Mouse (Mus musculus): ENCODE results near the gene Acod1. TPM values are rescaled to one million over a fixed set of nuclear protein-coding genes. Genes with fewer than 3 reads are reported as not detected.

The Acod1 gene
- polyA plus RNA-seq (2012; rRNA removed) = 0.51 and 0.59 TPM in 2 replicates

GRCm38 (mm10) chr14:103046677-103047076 lies at the start of gene Acod1:
Gene Acod1 (plus strand): TSS chr14:103046977.

GRCm38 (mm10) chr14:103069864-103070611 lies 23.3 kb downstream of the Acod1 start, which contains the start of gene Cln5:
Gene Cln5 (plus strand): TSS chr14:103070216.

GRCm38 (mm10) chr14:103099238-103099933 lies 52.6 kb downstream of the Acod1 start, which contains the start of gene Fbxl3:
Gene Fbxl3 (minus strand): TSS chr14:103099566.

Other genes with a start within 250 kb of the Acod1 start
- gene Kctd12, start 64.3 kb upstream of the Acod1 start, polyA plus RNA-seq (2012; rRNA removed) = 55.9 and 107 TPM in 2 replicates
- 21.0 and 32.0 TPM in 2 replicates for gene Cln5, start 23.2 kb downstream of the Acod1 start, polyA plus RNA-seq (2012; rRNA removed)
- 56.4 and 62.8 TPM in 2 replicates for gene Fbxl3, start 52.6 kb downstream of the Acod1 start, polyA plus RNA-seq (2012; rRNA removed)